Mouse (Mus musculus) G1E (cell line): ENCODE data around the gene Hoxc9. TPM values are rescaled to one million over a fixed set of nuclear protein-coding genes. Genes with fewer than 3 reads are reported as not detected.
A peak's percentile ranks its signal among the peaks of the same experiment; 100 is the strongest.

ENCODE experiments used
- ATAC-seq: 2 replicates; pipeline ENCODE4 v1.8.0; 2016; ENCODE audit warnings: mild to moderate bottlenecking; ENCODE audit not compliant: insufficient number of reproducible peaks, poor library complexity, low FRiP score, severe bottlenecking; ENCODE audit errors: extremely low read depth
- DNase-seq: peaks from one replicate; pipeline ENCODE4 v3.0.0; 2012; ENCODE audit warnings: low spot score
- H3K27me3 ChIP-seq: 2 replicates; pipeline ENCODE4 v1.6.1; 2012; ENCODE audit warnings: mild to moderate bottlenecking, low read length, inconsistent platforms; ENCODE audit not compliant: insufficient read depth
- H3K36me3 ChIP-seq: replicated peaks from 2 replicates; pipeline ENCODE3; 2012; ENCODE audit warnings: mild to moderate bottlenecking, inconsistent platforms
- H3K4me1 ChIP-seq: 2 replicates; pipeline ENCODE4 v1.6.1; 2012; ENCODE audit warnings: low read depth, low read length, inconsistent platforms, mixed read lengths; ENCODE audit not compliant: insufficient read depth
- H3K4me3 ChIP-seq: 2 replicates; pipeline ENCODE4 v1.5.1; 2012; ENCODE audit warnings: low read depth, mild to moderate bottlenecking, inconsistent platforms, low read length, moderate library complexity, mixed read lengths
- H3K9me3 ChIP-seq: replicated peaks from 2 replicates; pipeline ENCODE4 v1.6.1; 2012; ENCODE audit warnings: inconsistent platforms
- CTCF ChIP-seq: IDR thresholded peaks from 2 replicates; pipeline ENCODE4 v1.5.1; 2012; ENCODE audit warnings: low read depth, low read length, inconsistent platforms, mixed read lengths
- GATA1 ChIP-seq: IDR thresholded peaks from 2 replicates; pipeline ENCODE4 v1.6.1; 2012; ENCODE audit warnings: borderline replicate concordance, low read length, inconsistent platforms, mixed read lengths
- GATA2 ChIP-seq: IDR thresholded peaks from 2 replicates; pipeline ENCODE4 v1.6.1; 2012; ENCODE audit warnings: low read depth, low read length, inconsistent platforms, borderline replicate concordance
- POLR2AphosphoS5 ChIP-seq: IDR thresholded peaks from 2 replicates; pipeline ENCODE4 v1.6.1; 2012; ENCODE audit warnings: low read depth, low read length, inconsistent platforms; ENCODE audit not compliant: insufficient replicate concordance
- TAL1 ChIP-seq: conservative IDR thresholded peaks from 2 replicates; pipeline ENCODE4 v1.6.1; 2012; ENCODE audit warnings: low read depth, low read length, inconsistent platforms, mixed read lengths
- polyA plus RNA-seq: library from polyadenylated mRNA; stranded (reverse); fragments of >175 nt; gene quantifications from 2 replicates; pipeline ENCODE4 v1.2.3, GENCODE M21; 2012
- total RNA-seq, 2 experiments: library from RNA; stranded (forward) in 1 of 2; stranded (reverse) in 1 of 2; fragments of 200-1000 nt in 1 of 2; fragments of >200 nt in 1 of 2; fragmentation: Nextera tagmentation in 1 of 2; gene quantifications; 2 replicates each; pipeline ENCODE4 v1.2.3; 2014 to 2017

The Hoxc9 gene
- total and polyA plus RNA-seq, 3 experiments, result 3.9 to 9.8 (median 7.9) TPM

- DNase-seq (no peak), ATAC-seq (no peak)
- H3K4me1 ChIP-seq, result peaks cover 75% of the 10 kb centered on the region
- H3K36me3 ChIP-seq, result peaks cover 6% of the 10 kb centered on the region
- H3K27me3 ChIP-seq, result peaks cover 37% of the 10 kb centered on the region
- TF ChIP-seq GATA2 (no peak), CTCF (no peak), POLR2AphosphoS5 (no peak), GATA1 (no peak), TAL1 (no peak)
- H3K9me3 ChIP-seq, result no peaks in the 10 kb centered on the region
- no peak overlapping the region for H3K4me3 ChIP-seq
These were observed 11.8 kb downstream of the Hoxc9 start for GRCm38 (mm10) chr15:102988078-102988477.

- Histone ChIP-seq H3K4me1 (peaks cover 81% of the 10 kb centered on the region), H3K27me3 (peaks cover 20% of the 10 kb centered on the region), H3K9me3 (no peaks in the 10 kb centered on the region), H3K4me3 (peak within 1 kb of the TSS; percentile 73), H3K36me3 (no peaks in the 10 kb centered on the region)
- no peak for DNase-seq
- ATAC-seq, result no peak
- no peak for TF ChIP-seq POLR2AphosphoS5
- no peak for TF ChIP-seq GATA2
- no peak for TF ChIP-seq TAL1
- TF ChIP-seq CTCF, result no peak
- no peak for TF ChIP-seq GATA1
These were observed 14.5 kb downstream of the Hoxc9 start, which contains the start of gene Hoxc8 for GRCm38 (mm10) chr15:102990461-102991397. TSS of gene Hoxc8 (plus strand) at chr15:102990607.

- H3K36me3 ChIP-seq, result no peaks in the 10 kb centered on the region
- peaks cover 85% of the 10 kb centered on the region for H3K4me1 ChIP-seq
- ATAC-seq, result no peak; the same call in 1 of the 2 replicates
- H3K4me3 ChIP-seq, result peak overlapping the region; percentile 73; the same call in 1 of the 2 replicates
- H3K9me3 ChIP-seq, result no peaks in the 10 kb centered on the region
- no peak for DNase-seq
- TF ChIP-seq CTCF, result no peak
- no peak for TF ChIP-seq TAL1
- TF ChIP-seq GATA2, result no peak
- no peak for TF ChIP-seq GATA1
- TF ChIP-seq POLR2AphosphoS5, result no peak
- H3K27me3 ChIP-seq, result peaks cover 14% of the 10 kb centered on the region
These were observed 15.5 kb downstream of the Hoxc9 start for GRCm38 (mm10) chr15:102991782-102992181.

GRCm38 (mm10) chr15:102992206-102992605 is 16.0 kb downstream of the Hoxc9 start:
- DNase-seq (no peak), ATAC-seq (no peak)
- no peaks in the 10 kb centered on the region for H3K9me3 ChIP-seq
- no peaks in the 10 kb centered on the region for H3K36me3 ChIP-seq
- TF ChIP-seq GATA2, result no peak
- no peak for TF ChIP-seq CTCF
- no peak for TF ChIP-seq POLR2AphosphoS5
- no peak for TF ChIP-seq GATA1
- TF ChIP-seq TAL1, result no peak
- peaks cover 84% of the 10 kb centered on the region for H3K4me1 ChIP-seq
- peak overlapping the region; percentile 73; the same call in 1 of the 2 replicates for H3K4me3 ChIP-seq
- H3K27me3 ChIP-seq, result peaks cover 10% of the 10 kb centered on the region

GRCm38 (mm10) chr15:102992863-102993262 is 16.6 kb downstream of the Hoxc9 start:
- H3K36me3 ChIP-seq, result no peaks in the 10 kb centered on the region
- H3K27me3 ChIP-seq, result peaks cover 10% of the 10 kb centered on the region
- no peak overlapping the region; the same call in 1 of the 2 replicates for H3K4me3 ChIP-seq
- TF ChIP-seq TAL1 (no peak), POLR2AphosphoS5 (no peak), GATA2 (no peak)
- no peaks in the 10 kb centered on the region for H3K9me3 ChIP-seq
- DNase-seq, result no peak
- ATAC-seq, result no peak
- H3K4me1 ChIP-seq, result peaks cover 85% of the 10 kb centered on the region

- Histone ChIP-seq H3K4me1 (peaks cover 84% of the 10 kb centered on the region), H3K9me3 (no peaks in the 10 kb centered on the region), H3K27me3 (peaks cover 10% of the 10 kb centered on the region), H3K4me3 (no peak overlapping the region; the same call in 1 of the 2 replicates), H3K36me3 (no peaks in the 10 kb centered on the region)
- no peak for DNase-seq
- TF ChIP-seq GATA1 (no peak), GATA2 (no peak), POLR2AphosphoS5 (no peak), CTCF (no peak), TAL1 (no peak)
- ATAC-seq, result no peak
These were observed 20.3 kb downstream of the Hoxc9 start for GRCm38 (mm10) chr15:102996548-102996947.
